Mouse (Mus musculus) midbrain, embryonic 12.5 days (tissue): ENCODE measurements around the gene Sult2b1. TPM values are rescaled to one million over a fixed set of nuclear protein-coding genes. Genes with fewer than 3 reads are reported as not detected.

Source experiments
- polyA plus RNA-seq: library from polyadenylated mRNA; unstranded; fragments of >200 nt; fragmentation: Nextera tagmentation; extraction: Ambion mirVana; gene quantifications from 2 replicates; pipeline ENCODE4 v1.2.1, GENCODE M21; 2016

Gene Sult2b1
- polyA plus RNA-seq, 1 experiment from 2014 or later: 1.5 TPM

Other genes starting within 250 kb of the Sult2b1 start
- 0.78 TPM in 1 of 2 replicates, not detected in the other for gene Hsd17b14, start 229.8 kb downstream of the Sult2b1 start, polyA plus RNA-seq
- gene Bcat2, start 214.5 kb downstream of the Sult2b1 start, polyA plus RNA-seq: 23.2 and 23.8 TPM in 2 replicates
- not detected in 2 replicates for gene Fgf21, start 169.2 kb downstream of the Sult2b1 start, polyA plus RNA-seq
- not detected in 2 replicates for gene Fut1, start 167.4 kb downstream of the Sult2b1 start, polyA plus RNA-seq
- 0.18 and 0.31 TPM in 2 replicates for gene Izumo1, start 162.9 kb downstream of the Sult2b1 start, polyA plus RNA-seq
- 10.7 and 11.6 TPM in 2 replicates for gene Rasip1, start 157.2 kb downstream of the Sult2b1 start, polyA plus RNA-seq
- 2.3 and 2.7 TPM in 2 replicates for gene Mamstr, start 144.7 kb downstream of the Sult2b1 start, polyA plus RNA-seq
- 0.10 and 0.33 TPM in 2 replicates for gene Fut2, start 118.3 kb downstream of the Sult2b1 start, polyA plus RNA-seq
- 0.31 TPM in 1 of 2 replicates, not detected in the other for gene Ntn5, start 100.6 kb downstream of the Sult2b1 start, polyA plus RNA-seq
- 0.79 and 0.80 TPM in 2 replicates for gene Sec1, start 90.3 kb downstream of the Sult2b1 start, polyA plus RNA-seq
- gene Car11, start 84.8 kb downstream of the Sult2b1 start, polyA plus RNA-seq: 17.0 and 18.8 TPM in 2 replicates
- 4.5 and 4.6 TPM in 2 replicates for gene Dbp, start 79.6 kb downstream of the Sult2b1 start, polyA plus RNA-seq
- gene Rpl18, start 69.2 kb downstream of the Sult2b1 start, polyA plus RNA-seq: 688 and 721 TPM in 2 replicates
- gene Sphk2, start 66.7 kb downstream of the Sult2b1 start, polyA plus RNA-seq: 24.0 and 25.8 TPM in 2 replicates
- 1.3 and 1.6 TPM in 2 replicates for gene Fam83e, start 63.5 kb downstream of the Sult2b1 start, polyA plus RNA-seq
- not detected in 2 replicates for gene Spaca4, start 58.9 kb downstream of the Sult2b1 start, polyA plus RNA-seq
- gene Lmtk3, start 931 bp downstream of the Sult2b1 start, polyA plus RNA-seq: 10.6 and 11.1 TPM in 2 replicates
- 288 and 293 TPM in 2 replicates for gene Cyth2, start 29.9 kb upstream of the Sult2b1 start, polyA plus RNA-seq
- gene Kcnj14, start 40.1 kb upstream of the Sult2b1 start, polyA plus RNA-seq: 0.46 and 1.1 TPM in 2 replicates
- 50.1 and 50.2 TPM in 2 replicates for gene Grwd1, start 46.3 kb upstream of the Sult2b1 start, polyA plus RNA-seq
- gene Kdelr1, start 88.1 kb upstream of the Sult2b1 start, polyA plus RNA-seq: 40.6 and 54.6 TPM in 2 replicates
- 0.60 and 1.0 TPM in 2 replicates for gene Grin2d, start 93.7 kb upstream of the Sult2b1 start, polyA plus RNA-seq
- gene Syngr4, start 112.0 kb upstream of the Sult2b1 start, polyA plus RNA-seq: 0.34 and 0.42 TPM in 2 replicates
- gene Tmem143, start 112.3 kb upstream of the Sult2b1 start, polyA plus RNA-seq: 4.4 and 4.9 TPM in 2 replicates
- gene Emp3, start 136.7 kb upstream of the Sult2b1 start, polyA plus RNA-seq: 33.9 and 46.5 TPM in 2 replicates
- gene Ccdc114, start 139.4 kb upstream of the Sult2b1 start, polyA plus RNA-seq: 2.2 and 3.4 TPM in 2 replicates
- gene Abcc6, start 245.6 kb upstream of the Sult2b1 start, polyA plus RNA-seq: 0.58 and 0.59 TPM in 2 replicates
- 30.2 and 35.8 TPM in 2 replicates for gene Nomo1, start 249.0 kb upstream of the Sult2b1 start, polyA plus RNA-seq